Mouse (Mus musculus) megakaryocyte, embryonic 14.5 days (primary cell): ENCODE data around the gene Braf. TPM values are rescaled to one million over a fixed set of nuclear protein-coding genes. Genes with fewer than 3 reads are reported as not detected.
A peak's percentile ranks its signal among the peaks of the same experiment; 100 is the strongest.

Experiments
- H3K27me3 ChIP-seq: replicated peaks from 2 replicates; pipeline ENCODE3; 2012; ENCODE audit warnings: inconsistent platforms
- H3K36me3 ChIP-seq: replicated peaks from 2 replicates; pipeline ENCODE3; 2012; ENCODE audit warnings: low read length, inconsistent platforms, mixed read lengths
- H3K4me1 ChIP-seq: 2 replicates; pipeline ENCODE4 v1.6.1; 2012; ENCODE audit warnings: inconsistent platforms
- H3K4me3 ChIP-seq: replicated peaks from 2 replicates; pipeline ENCODE3; 2012; ENCODE audit warnings: moderate library complexity, mild to moderate bottlenecking, inconsistent platforms
- H3K9me3 ChIP-seq: 2 replicates; pipeline ENCODE4 v1.6.1; 2012; ENCODE audit warnings: inconsistent platforms
- FLI1 ChIP-seq: IDR thresholded peaks from 2 replicates; pipeline ENCODE4 v1.6.1; 2012; ENCODE audit warnings: low read length, inconsistent platforms, mixed read lengths
- GATA1 ChIP-seq: IDR thresholded peaks from 3 replicates; pipeline ENCODE4 v1.6.1; 2012; ENCODE audit warnings: mixed read lengths, low read length, inconsistent platforms, borderline replicate concordance
- polyA plus RNA-seq: library from polyadenylated mRNA; stranded (reverse); fragments of >175 nt; gene quantifications from 2 replicates; pipeline ENCODE4 v1.2.3, GENCODE M21; 2012; ENCODE audit warnings: low replicate concordance; ENCODE audit not compliant: insufficient read depth

Braf gene
- polyA plus RNA-seq, 1 experiment: 0.84 TPM

GRCm38 (mm10) chr6:39562166-39563015 lies 162.9 kb downstream of the Braf start:
- TF ChIP-seq GATA1: no peak
- no peak for TF ChIP-seq FLI1
- no peaks in the 10 kb centered on the region for H3K36me3 ChIP-seq
- peak overlapping the region; percentile 82 for H3K4me3 ChIP-seq
- H3K9me3 ChIP-seq: peaks cover 6% of the 10 kb centered on the region; the same call in 1 of the 2 replicates
- peaks cover 44% of the 10 kb centered on the region for H3K27me3 ChIP-seq
- H3K4me1 ChIP-seq: peaks cover 28% of the 10 kb centered on the region

GRCm38 (mm10) chr6:39559276-39559939 lies 165.9 kb downstream of the Braf start:
- peaks cover 48% of the 10 kb centered on the region for H3K4me1 ChIP-seq
- H3K4me3 ChIP-seq: no peak overlapping the region
- peaks cover 66% of the 10 kb centered on the region for H3K27me3 ChIP-seq
- no peaks in the 10 kb centered on the region for H3K36me3 ChIP-seq
- H3K9me3 ChIP-seq: peaks cover 8% of the 10 kb centered on the region; the same call in 1 of the 2 replicates
- TF ChIP-seq GATA1 (no peak), FLI1 (no peak)

- Histone ChIP-seq H3K4me3 (peak within 1 kb of the TSS; percentile 90), H3K36me3 (no peaks in the 10 kb centered on the region), H3K27me3 (peaks cover 72% of the 10 kb centered on the region), H3K4me1 (peaks cover 46% of the 10 kb centered on the region), H3K9me3 (peaks cover 16% of the 10 kb centered on the region)
- TF ChIP-seq GATA1 (no peak), FLI1 (no peak)
These were observed 167.5 kb downstream of the Braf start, which contains the start of gene Dennd2a for GRCm38 (mm10) chr6:39557723-39558261. Dennd2a (minus strand) TSS chr6:39557867.

GRCm38 (mm10) chr6:39556900-39557659 lies 168.2 kb downstream of the Braf start:
- H3K27me3 ChIP-seq: peaks cover 72% of the 10 kb centered on the region
- peaks cover 16% of the 10 kb centered on the region for H3K9me3 ChIP-seq
- peak overlapping the region; percentile 90 for H3K4me3 ChIP-seq
- H3K4me1 ChIP-seq: peaks cover 45% of the 10 kb centered on the region
- no peaks in the 10 kb centered on the region for H3K36me3 ChIP-seq
- TF ChIP-seq FLI1 (no peak), GATA1 (no peak)

- Histone ChIP-seq H3K4me3 (no peak overlapping the region), H3K9me3 (peaks cover 16% of the 10 kb centered on the region), H3K4me1 (peaks cover 52% of the 10 kb centered on the region), H3K27me3 (peaks cover 65% of the 10 kb centered on the region), H3K36me3 (no peaks in the 10 kb centered on the region)
- no peak for TF ChIP-seq FLI1
- no peak for TF ChIP-seq GATA1
These were observed 169.7 kb downstream of the Braf start for GRCm38 (mm10) chr6:39555648-39555945.

- TF ChIP-seq GATA1: no peak
- TF ChIP-seq FLI1: no peak
- H3K4me3 ChIP-seq: peak overlapping the region; percentile 54
- H3K27me3 ChIP-seq: peaks cover 64% of the 10 kb centered on the region
- peaks cover 51% of the 10 kb centered on the region for H3K4me1 ChIP-seq
- no peaks in the 10 kb centered on the region for H3K36me3 ChIP-seq
- H3K9me3 ChIP-seq: peaks cover 16% of the 10 kb centered on the region
These were observed 170.2 kb downstream of the Braf start for GRCm38 (mm10) chr6:39554888-39555647.

Other genes with a start within 250 kb of the Braf start
- gene Dennd2a, start 167.6 kb downstream of the Braf start, polyA plus RNA-seq: 0.74 and 1.3 TPM in 2 replicates
- gene Adck2, start 151.6 kb downstream of the Braf start, polyA plus RNA-seq: 5.2 and 7.5 TPM in 2 replicates
- gene Gm42420, start 139.7 kb downstream of the Braf start, polyA plus RNA-seq: not detected in 2 replicates
- 143 and 223 TPM in 2 replicates for gene Ndufb2, start 132.9 kb downstream of the Braf start, polyA plus RNA-seq
- gene Mrps33, start 85.5 kb upstream of the Braf start, polyA plus RNA-seq: 14.8 TPM in 1 of 2 replicates, not detected in the other
- gene Tmem178b, start 147.8 kb upstream of the Braf start, polyA plus RNA-seq: not detected in 2 replicates